Mouse (Mus musculus): ENCODE data around the gene Cacnb4.

GRCm38 (mm10) chr2:52446648-52447047 lies 230.0 kb downstream of the Cacnb4 start:
- no peak for TF ChIP-seq EP300 (IDR thresholded peaks at IDR 0.05; ENCODE audit: insufficient read depth, low read depth, low read length)
- TF ChIP-seq CTCF (IDR thresholded peaks at IDR 0.05): no peak
- TF ChIP-seq POLR2A (IDR thresholded peaks at IDR 0.05; ENCODE audit: insufficient read depth, low read depth, low read length): no peak

All from heart, adult 2 months (tissue).